Mouse (Mus musculus): Measurements from ENCODE around the gene Ascl1. TPM values are rescaled to one million over a fixed set of nuclear protein-coding genes. Genes with fewer than 3 reads are reported as not detected.

The Ascl1 gene
- not detected for total RNA-seq (2023)

DNA sequence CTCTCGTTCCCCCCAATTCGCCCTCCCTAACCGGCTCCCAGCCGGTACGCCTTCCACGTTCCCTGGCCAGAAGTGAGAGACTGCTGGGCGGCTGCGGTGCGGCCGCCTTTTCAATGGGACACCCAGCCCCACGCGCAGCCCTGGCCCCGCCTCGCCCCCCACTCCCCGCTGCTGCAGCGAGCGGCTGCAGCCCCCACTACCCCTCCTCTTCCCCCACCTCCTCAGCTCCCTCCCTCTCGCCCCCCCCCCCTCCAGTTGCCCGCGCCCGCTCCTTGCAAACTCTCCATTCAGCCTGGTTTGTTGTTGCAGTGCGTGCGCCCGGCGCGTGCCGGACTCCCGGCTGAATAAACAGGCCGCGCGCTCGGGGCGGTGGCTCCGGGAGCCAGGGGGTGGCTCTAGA, at the start of gene Ascl1:
TSS of gene Ascl1 (minus strand) at position 85 of the 400 bp plus-strand sequence.

GRCm38 (mm10) chr10:87521646-87522045, 28.2 kb upstream of the Ascl1 start, which contains the start of gene Pah:
Gene Pah (plus strand): TSS chr10:87521795.

Other genes starting within 250 kb of the Ascl1 start
- gene Pah, start 28.1 kb upstream of the Ascl1 start, total RNA-seq (2023) = not detected